Mouse (Mus musculus) large intestine, adult 2 months (tissue): ENCODE measurements around the gene Sucla2. TPM values are rescaled to one million over a fixed set of nuclear protein-coding genes. Genes with fewer than 3 reads are reported as not detected.
"Not testable (repeated sequence)": the region's sequence is repeated elsewhere in the genome, so short reads cannot be mapped to it uniquely, and the experiment has no call there.

Experiments
- DNase-seq: peaks from one replicate; pipeline ENCODE4 v3.0.0-alpha.2; 2012; ENCODE audit warnings: low read depth, low spot score
- WGBS: fragments of 180-500 bp; shearing (Covaris S2); methylation state at CpG from one replicate; pipeline ENCODE4 v1.1.7; 2018; 5-methylcytosine and 5-hydroxymethylcytosine counted together
- polyA plus RNA-seq: library from polyadenylated mRNA; depleted of rRNA; stranded (reverse); fragments of >200 nt; gene quantifications from 2 replicates; pipeline ENCODE4 v1.2.3, GENCODE M21; 2012

Gene Sucla2
- polyA plus RNA-seq, 1 experiment: 17.3 TPM

DNA sequence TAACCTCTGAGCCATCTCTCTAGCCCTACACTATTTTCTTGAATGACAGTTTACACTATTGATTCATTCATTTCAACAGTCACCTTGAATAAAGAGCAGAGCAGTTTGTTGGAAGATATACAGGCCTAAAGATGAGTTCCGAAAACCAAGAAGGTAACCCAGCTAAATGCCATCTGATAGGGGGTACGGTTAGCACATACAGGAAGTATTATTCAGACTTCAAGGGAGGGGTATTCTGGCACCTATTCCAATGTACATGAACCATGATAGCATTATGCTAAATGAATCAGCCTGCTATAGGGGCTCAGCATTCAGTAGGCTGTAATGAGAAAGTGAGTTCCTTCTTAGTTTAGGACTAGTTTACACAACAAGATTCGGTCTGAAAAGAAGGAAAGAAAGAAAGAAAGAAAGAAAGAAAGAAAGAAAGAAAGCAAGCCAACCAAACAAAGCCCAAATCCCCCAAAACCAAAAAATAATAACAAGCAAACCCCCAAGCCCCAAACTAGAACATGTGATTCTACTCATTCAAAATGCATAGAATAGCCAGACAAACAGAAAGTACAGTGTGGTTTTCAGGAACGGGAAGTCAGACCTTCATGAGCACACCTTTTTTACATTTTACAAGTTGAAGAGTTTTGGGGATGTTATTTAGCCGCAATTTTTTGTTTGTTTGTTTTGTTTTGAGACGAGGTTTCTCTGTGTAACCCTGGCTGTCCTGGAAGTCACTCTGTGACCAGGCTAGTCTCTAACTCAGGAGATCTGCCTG, 16.3 kb upstream of the Sucla2 start:
- 92% methylated on average over 6 of the region's 6 CpGs for WGBS
- DNase-seq: no peak

DNA sequence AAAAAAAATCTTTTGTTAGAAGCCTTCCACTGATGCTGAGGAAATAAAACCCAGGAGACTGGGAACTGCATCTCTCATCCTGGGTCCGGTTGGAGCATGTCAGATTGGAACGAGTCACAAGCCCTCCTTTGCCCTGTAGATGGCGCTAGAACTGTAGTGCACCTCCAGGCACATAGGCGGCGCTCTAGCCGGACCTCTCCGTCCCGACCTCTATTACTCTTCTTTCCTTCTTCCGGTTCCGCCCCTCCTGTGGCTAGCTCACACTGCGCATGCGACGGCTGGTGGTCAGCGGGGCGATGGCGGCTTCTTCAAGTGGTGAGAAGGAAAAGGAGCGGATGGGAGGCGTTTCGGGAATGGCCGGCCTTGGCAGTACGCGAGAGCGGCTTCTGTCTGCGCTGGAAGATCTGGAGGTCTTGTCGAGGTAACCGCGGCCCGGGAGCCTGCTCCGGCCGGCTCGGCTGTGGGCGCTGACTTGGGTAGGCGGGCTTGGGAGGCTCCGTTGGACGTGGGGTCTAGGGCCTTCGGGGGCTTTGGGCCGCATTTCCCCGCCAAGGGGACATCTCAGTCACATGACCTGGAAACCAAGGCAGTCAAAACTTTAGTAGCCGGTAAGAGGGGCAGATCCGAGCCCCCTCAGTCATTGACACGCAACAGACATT, 15.2 kb upstream of the Sucla2 start, which contains the start of gene Med4:
Gene Med4, plus strand, starts transcription at position 261 of the 659 bp plus-strand sequence.
- DNase-seq: peak; percentile 83
- 1% methylated on average over 41 of the region's 41 CpGs for WGBS

DNA sequence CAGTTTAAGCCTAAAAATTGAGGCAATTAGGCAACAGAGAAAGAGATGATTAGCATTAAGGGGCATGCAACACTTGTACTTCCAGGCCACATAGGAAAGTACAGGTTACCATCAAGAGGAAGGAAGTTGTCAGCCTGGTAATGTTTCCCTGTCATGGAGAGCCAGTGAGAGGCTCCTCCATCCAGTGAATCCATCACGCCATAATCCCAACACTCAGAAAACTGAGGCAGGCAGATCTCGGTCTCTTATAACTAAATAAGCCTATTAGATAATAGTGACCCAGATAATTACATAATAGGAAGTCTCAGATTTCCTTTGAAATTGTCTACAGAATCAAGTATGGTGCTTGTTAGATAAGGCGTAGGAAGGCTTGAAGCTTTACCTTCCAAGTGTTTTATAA, 983 bp upstream of the Sucla2 start:
- no peak for DNase-seq
- 74% methylated on average over 3 of the region's 3 CpGs for WGBS

DNA sequence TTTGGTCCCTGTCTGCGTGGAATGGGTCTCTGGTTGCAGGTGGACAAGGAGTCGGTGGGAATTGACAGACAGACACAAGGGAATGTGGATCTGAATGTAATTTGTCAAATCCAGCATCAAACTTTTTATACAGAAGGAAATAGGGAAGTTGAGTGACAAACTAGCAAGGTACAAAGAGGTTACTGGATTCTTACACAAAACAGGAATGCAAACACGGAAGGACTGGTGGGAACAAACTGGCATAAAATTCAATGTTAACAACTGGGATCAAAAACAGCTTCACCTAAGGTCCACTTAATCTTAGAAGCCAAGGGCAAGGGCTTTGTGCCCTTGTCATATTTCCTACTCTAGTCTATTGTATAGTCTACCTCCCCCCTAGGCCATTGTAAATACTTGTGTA, 3.5 kb downstream of the Sucla2 start:
- not testable (repeated sequence) for DNase-seq
- WGBS: 89% methylated on average over 3 of the region's 3 CpGs

DNA sequence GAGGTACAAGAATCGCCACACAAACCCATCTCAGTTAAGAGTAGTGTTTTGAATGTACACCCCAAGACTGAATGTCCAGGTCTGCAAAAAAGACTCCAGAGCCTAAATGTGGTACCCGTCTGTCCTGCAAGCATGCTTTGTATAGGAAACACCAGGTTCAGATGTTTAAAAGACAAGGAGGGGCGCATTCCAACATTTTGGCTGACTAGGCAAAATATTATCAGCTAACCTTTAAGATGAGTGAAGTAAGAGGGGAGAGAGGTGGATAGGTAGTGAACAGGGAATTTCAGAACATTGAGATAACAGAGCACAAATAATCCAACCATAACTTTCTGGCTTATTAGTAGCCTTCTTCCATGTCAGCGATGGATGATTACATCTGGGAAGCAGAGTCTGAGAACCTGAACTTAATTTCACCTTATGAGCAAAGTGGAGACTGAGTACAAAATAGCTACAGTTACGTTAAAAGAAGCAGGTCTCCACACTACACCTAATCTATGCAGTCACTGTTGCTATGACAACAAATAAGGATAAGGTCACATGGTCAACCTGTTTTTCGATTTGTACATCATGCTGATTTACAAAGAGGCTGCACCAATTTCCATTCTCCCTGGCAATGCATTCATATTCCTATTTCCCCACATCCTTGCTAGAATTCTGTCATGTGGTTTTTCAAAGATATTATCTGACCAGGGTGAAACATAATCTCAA, 8.8 kb downstream of the Sucla2 start:
- WGBS: 68% methylated on average over 6 of the region's 6 CpGs

DNA sequence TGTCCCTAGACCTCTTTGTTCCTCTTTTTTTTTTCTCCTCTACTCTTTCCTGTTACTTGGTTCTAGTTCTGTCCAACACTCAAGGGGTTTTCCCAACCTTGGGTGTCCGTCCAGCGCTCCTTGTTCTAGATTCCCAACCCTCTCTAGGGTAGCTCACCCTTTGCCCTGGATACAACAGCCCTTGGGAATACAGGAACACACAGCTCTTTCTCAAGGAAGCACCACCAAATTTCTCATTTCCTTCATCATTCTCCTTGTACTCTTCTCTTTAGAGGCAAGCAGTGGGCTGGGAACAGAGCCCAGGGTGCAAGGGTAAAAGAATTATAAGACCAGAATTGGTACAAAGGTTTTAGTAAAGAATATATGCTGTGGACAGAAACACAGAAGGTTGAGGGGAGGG, 10.5 kb downstream of the Sucla2 start:
- 71% methylated on average over 2 of the region's 2 CpGs for WGBS
- DNase-seq: no peak

More for the DNA sequence above, 8.8 kb downstream of the Sucla2 start:
- DNase-seq: no peak

DNA sequence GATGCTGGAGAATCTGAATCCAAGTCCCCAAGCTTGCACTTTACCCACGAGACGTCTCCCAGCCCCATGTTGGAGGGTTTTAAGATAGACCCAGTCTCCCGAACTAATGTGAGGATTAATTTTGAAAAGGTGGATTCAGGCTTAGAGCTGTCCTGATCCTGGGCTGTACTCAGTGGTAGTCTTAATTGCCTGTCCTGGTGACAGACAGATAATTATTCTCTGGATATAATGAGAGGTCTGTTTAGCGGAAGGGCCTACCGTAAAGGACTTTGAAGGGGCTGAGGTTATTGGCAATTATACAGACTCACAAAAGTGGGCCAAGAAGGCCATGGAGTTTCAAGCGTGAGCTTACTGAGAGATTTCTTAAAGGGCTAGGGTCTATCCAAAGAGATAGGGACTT, 18.7 kb downstream of the Sucla2 start:
- WGBS: 70% methylated on average over 6 of the region's 6 CpGs

DNA sequence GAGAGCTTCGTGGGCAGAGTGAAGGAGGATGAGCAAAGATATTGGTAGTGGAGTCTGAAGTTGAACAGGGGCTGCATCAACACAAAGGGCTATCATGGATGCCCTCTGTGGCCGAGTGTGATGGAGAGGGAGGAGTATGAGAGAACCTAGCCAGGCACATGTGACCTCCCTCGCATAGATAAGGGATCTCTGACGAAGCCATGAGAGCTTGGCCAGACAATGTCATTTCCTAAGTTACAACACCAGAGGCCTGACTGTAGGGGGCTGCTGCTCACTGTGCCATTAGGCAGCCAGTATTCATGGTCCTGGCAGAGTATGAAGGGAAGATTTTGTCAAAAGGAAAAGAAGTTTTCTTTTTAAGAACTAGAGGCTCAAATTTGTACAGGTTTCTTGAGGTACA, 21.9 kb downstream of the Sucla2 start:
- WGBS: 45% methylated on average over 4 of the region's 4 CpGs
- no peak for DNase-seq

More for the DNA sequence above, 18.7 kb downstream of the Sucla2 start:
- no peak for DNase-seq

DNA sequence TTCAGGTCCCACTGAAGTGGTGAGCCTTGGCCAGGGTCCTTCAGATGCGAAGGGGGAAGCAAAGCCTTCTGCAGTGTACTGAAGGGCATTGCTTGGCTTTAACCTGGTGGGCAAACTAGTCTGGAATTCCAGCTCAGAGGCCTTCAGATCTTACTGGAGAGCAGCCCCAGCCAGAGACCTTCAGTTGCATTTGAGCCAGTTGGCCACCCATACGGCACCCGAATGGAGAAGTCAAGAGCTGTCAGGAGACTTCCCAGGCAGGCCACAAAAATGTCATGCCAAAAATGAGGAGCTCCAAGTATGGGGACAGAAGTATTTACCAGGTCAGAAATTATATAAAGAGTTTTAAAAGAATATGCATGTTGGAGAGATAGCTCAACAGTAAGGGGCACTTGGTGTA, 22.9 kb downstream of the Sucla2 start, which contains the start of gene Nudt15:
Gene Nudt15, minus strand, starts transcription at position 192 of the 400 bp plus-strand sequence.
- WGBS: 87% methylated on average over 3 of the region's 3 CpGs

DNA sequence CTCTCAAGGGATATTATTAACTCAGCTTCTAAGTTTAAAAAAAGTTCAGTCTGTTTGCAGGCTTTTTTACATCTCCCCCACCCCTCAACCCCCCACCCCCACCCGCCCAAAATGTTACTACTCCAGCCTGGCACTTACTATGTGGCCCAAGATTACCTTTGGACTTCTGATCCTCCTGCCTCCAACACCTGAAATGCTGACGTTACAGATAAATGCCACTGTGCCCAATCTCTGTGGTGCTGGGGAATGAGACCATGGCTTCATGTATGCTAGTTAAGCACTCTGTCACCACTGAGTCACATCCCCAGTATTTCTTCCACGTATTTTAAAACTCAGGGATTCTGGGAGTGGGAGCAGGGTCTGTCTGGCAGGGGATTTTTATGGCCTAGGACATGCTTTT, 25.2 kb downstream of the Sucla2 start:
- DNase-seq: no peak
- WGBS: 40% methylated on average over 3 of the region's 3 CpGs

More for the DNA sequence above, 22.9 kb downstream of the Sucla2 start, which contains the start of gene Nudt15:
- DNase-seq: no peak

DNA sequence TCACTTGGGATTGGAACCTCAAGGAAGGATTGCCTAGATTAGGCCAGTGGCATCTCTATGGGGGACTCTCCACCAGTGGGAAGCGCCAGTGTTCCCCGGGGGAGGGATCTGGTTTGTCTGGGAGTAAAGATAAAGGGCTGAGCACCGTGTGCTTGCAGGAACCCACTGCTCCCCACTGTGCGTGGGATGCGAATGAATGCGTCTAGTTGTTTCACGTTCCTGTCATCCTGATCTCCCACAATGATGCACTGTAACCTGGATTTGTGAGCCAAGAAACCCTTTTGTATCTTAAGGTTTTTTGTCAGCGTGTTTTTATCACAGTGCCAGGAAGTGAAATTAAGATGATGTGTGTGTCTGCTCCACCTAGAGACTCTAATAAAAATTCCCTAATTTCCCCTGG, 25.6 kb downstream of the Sucla2 start:
- DNase-seq: no peak
- 72% methylated on average over 8 of the region's 8 CpGs for WGBS

DNA sequence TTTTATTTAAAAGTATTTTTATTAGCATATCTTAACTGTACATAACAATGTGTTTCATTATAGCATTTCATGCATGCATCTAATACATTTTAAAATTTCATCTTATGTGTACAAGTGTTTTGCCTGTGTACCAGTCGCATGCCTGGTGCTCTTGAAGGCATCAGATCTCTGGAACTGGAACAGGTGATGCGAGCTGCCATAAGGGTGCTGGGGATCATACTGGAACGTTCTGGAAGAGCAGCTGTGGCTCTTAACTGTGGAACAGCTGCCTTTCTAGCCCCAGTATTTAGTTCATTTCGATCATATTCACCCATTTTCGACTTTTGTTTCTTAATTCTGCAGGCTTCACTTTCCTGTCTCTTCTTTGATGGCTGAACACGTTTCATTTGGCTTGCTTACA, 26.0 kb downstream of the Sucla2 start:
- no peak for DNase-seq

DNA sequence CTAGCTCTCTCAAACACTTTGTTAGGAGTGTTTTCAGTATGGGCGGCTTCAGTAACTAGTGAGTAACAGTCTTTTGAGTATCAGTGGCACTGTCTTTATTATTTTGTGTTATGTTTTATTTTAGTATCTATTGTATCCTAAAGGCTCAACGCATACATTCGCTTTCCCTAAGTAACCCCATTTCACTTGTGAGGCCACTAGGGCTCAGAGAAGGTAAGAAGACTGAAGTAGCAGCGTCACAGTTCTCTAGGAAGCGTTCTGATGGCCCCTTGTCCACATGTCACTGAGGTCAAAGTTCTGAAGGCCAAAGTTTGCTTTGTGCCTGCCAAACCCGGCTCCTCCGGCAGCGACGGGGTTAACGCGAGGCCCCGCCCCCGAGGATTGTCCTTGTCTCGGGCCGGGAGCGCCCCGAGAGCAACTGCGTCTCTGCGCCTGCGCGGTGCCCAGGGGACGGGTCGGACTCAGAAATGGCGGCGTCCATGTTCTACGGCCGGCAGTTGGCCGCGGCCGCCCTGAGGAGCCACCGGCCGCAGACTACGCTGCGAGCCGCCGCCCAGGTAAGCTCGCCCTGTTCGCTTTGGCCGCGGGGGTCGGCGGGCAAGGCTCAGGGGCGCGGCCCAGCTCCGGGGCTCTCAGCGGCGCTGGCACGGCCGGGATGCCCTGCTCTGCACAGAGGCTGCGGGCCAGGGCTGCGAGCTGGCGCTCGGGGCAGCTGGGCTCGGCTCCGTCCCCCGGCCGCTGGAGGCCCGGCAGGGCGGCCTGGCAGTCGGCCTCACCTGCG, 27.4 kb downstream of the Sucla2 start:
- WGBS: 3% methylated on average over 61 of the region's 61 CpGs

More for the DNA sequence above, 26.0 kb downstream of the Sucla2 start:
- 85% methylated on average over 6 of the region's 6 CpGs for WGBS

DNA sequence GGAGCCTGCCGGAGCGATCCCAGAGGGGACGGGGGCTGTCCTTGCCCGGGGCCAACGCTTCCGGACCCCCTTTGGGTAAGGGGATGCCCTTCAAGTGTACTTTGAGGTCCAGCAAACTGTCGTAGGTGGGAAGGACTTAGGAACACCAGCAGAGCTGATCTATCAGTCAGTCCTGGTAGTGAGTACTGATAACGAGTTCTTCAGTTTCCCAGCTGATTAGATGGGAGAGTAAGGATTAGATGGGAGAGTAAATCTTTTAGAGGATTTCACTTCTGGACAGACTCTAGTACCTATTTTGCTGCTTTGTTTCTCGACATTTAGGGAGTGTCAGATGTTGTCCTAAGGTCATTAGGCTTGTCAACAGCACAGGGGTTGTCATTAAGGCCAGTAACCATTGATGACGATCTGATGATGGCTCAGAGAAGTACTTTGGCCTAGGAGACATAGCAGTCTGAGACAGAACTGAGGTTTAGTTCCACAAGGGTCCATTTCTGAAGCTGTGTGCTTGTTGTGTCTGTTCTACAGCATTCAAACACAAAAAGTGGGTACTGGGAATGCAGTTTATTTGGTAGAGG, 28.1 kb downstream of the Sucla2 start:
- WGBS: 0% methylated on average over 10 of the region's 10 CpGs
- no peak for DNase-seq

More for the DNA sequence above, 27.4 kb downstream of the Sucla2 start:
- peak; percentile 83 for DNase-seq

DNA sequence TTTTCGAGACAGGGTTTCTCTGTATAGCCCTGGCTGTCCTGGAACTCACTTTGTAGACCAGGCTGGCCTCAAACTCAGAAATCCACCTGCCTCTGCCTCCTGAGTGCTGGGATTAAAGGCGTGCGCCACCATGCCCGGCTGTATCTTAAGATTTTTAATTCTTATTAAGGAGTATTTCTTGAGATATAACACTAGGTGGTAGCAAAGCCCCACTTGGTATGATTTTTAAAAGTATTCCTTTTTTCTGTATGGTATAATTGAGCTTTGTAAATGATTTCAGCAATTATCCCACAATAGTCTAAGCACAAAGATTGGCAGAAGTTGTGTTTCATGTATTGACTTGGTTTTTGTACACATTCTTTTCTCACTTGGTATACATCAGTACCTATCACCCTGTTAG, 44.7 kb downstream of the Sucla2 start:
- not testable (repeated sequence) for DNase-seq

DNA sequence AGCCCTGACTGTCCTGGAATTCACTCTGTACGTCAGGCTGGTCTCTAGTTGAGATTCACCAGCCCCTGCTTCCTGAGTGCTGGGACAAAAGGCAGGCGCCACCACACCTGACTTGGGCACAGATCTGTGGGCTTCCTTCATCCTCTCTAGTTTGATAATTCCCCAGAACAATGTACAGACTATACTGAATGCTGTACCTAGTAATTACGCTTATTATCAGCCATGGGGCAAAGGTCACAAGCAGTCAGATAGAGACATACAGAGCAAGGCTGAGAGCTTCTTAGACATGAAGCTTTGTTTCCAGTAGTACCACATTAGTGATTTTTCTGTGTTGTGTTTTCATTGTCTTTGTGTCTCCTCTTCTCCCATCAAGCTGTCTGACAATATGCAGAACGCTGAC, 46.0 kb downstream of the Sucla2 start:
- DNase-seq: no peak
- 85% methylated on average over 4 of the region's 4 CpGs for WGBS

More for the DNA sequence above, 44.7 kb downstream of the Sucla2 start:
- WGBS: 86% methylated on average over 4 of the region's 4 CpGs

DNA sequence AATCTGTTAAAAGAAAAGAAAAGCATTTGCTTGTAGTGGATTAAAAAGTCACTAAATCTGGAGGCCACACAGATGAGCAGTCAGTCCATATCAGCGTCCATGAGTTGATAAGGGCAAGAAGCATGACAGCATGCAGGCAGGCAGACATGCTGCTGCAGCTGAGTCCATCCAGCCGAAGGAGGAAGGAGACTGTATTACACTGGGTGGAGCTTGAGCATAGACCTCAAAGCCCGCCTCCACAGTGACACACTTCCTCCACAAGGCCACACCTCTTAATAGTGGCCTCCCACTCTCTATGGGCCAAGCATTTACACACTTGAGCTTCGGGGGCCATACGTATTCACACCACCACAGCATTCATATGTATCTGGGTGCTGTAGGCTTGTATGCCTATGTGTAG, 48.9 kb downstream of the Sucla2 start:
- 90% methylated on average over 5 of the region's 5 CpGs for WGBS

DNA sequence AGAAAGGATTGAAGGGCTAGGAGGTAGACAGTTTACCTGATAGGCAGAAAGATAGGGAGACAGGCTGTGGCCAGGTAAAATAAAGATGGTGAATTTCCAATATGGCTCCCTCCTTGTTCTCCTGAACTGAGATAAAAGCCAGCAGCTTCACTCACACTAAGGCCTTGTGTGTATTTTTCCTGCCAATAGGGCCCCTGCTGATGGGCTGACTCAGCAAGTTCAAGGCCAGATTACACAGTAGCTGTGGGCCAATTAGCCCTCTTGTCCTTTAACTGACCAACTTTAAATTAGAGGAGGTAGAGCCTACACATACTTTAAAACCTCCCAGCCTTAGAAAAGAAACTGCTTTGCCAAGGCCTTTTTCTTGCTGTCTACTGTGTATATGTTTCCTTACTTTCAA, 51.2 kb downstream of the Sucla2 start:
- no peak for DNase-seq

More for the DNA sequence above, 48.9 kb downstream of the Sucla2 start:
- no peak for DNase-seq

DNA sequence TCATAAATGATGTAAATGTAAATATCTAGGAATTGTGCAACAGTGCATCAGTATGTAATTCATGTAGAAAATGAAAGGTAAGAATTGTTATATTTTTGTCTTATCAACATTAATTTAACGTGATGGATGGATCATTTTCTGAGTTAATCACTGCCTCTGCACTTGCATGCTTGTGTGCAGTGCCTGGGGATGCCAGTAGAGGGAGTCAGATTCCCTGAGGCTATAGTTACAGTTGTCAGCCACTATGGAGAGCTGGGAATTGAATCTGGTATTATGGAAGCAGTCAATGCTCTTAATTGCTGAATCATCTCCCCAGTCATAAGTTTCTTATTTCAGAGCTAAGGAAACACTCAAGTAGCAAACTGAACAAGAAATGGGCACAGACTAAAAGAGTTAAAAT, 63.0 kb downstream of the Sucla2 start:
- no peak for DNase-seq
- WGBS: 80% methylated on average over 1 of the region's 1 CpGs
